Mouse (Mus musculus) gonadal fat pad, adult 2 months (tissue): ENCODE data around the gene Thap4. TPM values are rescaled to one million over a fixed set of nuclear protein-coding genes. Genes with fewer than 3 reads are reported as not detected.
"Not testable (repeated sequence)": the region's sequence is repeated elsewhere in the genome, so short reads cannot be mapped to it uniquely, and the experiment has no call there.

Experiments used
- DNase-seq: peaks from one replicate; pipeline ENCODE4 v3.0.0-alpha.2; 2012; ENCODE audit warnings: low read depth
- polyA plus RNA-seq: library from polyadenylated mRNA; depleted of rRNA; stranded (reverse); fragments of >200 nt; gene quantifications from 2 replicates; pipeline ENCODE4 v1.2.3, GENCODE M21; 2012

Thap4 gene
- polyA plus RNA-seq, 1 experiment, result 35.5 TPM

DNA sequence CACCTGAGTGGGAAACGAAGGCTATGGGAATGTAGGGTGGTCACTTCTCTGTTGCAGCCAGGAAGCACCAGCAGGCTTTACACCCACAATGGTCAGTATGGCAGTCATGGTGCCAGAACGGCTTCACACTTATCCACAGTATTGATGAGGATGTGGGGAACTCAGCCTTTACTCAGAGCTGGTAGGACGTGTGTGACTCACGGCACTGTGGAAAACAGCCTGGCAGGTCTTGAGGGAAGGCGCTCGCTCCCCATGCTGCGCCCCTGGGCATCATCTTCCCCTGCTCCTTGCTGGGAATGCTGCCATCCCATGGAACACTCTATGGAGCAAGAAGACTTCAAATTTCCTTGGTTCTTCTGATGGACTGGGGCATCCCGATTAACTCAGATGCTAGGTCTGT, 63.6 kb downstream of the Thap4 start:
- no peak for DNase-seq

DNA sequence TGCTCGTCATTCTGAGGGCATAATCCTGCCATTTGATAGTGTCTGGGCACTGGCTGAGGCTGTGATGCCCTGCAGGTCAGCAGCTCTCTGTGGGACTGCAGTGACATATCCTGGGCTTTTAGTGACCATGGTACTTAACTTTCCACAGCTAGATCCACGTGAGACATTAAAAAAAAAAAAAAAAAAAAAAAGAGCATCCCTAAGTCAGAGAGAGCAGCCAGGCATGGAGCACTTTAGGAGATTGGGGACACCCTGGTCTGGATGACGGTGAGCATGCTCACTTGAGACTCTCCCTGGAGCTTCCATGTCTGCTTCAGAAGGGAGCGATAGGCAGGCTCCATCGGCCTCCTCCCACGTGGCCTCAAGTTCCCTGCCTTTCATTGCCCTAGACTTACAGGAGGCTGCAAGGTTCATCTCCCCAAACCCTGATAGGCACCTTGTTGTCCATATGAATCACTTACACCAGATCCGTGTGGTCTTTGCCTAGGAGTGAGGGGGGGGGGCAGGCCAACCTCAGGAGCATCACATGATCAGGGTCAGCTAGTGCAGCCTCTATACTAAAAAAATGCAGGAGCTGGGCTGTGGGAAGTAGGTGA, 64.7 kb downstream of the Thap4 start:
- DNase-seq, result no peak

DNA sequence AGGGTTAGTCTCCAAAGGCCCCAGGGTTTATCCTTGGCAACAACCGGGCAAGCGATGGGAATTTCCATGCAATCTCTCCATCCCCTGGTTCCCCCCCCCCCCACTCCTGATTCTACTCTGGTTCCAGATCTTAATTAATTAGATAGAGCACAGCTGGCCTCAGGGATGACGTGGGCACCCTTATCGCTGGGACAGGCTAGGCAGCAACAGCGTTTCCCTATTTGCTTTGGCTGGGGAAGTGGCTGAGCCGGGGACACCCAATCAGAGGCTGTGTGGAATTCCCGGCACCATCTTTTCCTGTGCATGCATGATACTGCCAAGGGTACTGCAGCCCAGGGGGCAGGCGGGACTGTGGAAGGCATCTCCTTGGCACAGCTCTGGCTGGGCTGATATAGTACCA, 66.5 kb downstream of the Thap4 start:
- no peak for DNase-seq

DNA sequence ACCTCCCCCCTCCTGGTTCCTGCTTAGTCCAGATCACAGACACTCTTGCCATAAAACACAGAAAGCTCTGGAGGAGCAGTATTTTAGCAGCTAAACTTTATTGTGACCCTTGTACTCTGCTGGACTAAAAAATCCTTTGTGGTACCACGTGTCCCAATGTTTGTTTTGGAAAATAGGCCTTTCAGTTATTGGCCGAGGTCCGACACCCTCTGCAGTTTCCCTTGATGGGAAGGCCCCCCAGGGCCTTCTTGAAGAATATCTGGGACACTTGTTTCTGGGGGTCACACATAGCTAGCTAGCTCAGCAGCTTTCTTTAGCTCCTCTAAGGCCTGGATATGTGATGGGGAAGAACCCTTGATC, 67.7 kb downstream of the Thap4 start:
- no peak for DNase-seq

DNA sequence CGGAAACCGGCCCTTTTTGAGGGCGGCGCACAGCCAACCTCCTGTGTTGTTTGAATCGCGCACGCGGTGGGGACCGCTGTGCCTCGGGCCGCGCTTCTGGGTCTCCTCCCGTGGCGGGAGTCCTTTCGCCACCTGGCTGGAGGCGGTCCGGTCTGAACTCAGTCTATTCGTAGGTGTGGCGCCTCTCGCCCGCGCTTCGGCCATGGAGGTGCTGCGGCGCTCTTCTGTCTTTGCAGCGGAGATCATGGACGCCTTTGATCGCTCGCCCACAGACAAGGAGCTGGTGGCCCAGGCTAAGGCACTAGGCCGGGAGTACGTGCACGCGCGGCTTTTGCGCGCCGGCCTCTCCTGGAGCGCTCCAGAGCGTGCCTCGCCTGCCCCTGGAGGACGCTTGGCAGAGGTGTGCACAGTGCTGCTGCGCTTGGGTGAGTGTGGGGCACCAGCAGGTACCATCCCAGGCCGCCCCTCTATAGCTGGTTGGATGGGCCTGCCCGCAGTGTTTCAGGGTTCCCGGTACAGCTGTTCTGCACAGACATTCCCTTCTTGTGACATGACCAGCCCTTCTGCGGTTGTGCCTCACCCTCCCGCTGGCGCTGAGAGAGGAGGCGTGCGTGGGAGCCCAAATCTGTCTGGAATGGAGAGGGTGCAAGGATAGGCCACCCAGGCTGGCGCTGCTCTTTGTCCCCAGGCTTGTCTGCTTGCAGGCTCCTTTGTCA, 68.3 kb downstream of the Thap4 start:
- DNase-seq, result no peak

DNA sequence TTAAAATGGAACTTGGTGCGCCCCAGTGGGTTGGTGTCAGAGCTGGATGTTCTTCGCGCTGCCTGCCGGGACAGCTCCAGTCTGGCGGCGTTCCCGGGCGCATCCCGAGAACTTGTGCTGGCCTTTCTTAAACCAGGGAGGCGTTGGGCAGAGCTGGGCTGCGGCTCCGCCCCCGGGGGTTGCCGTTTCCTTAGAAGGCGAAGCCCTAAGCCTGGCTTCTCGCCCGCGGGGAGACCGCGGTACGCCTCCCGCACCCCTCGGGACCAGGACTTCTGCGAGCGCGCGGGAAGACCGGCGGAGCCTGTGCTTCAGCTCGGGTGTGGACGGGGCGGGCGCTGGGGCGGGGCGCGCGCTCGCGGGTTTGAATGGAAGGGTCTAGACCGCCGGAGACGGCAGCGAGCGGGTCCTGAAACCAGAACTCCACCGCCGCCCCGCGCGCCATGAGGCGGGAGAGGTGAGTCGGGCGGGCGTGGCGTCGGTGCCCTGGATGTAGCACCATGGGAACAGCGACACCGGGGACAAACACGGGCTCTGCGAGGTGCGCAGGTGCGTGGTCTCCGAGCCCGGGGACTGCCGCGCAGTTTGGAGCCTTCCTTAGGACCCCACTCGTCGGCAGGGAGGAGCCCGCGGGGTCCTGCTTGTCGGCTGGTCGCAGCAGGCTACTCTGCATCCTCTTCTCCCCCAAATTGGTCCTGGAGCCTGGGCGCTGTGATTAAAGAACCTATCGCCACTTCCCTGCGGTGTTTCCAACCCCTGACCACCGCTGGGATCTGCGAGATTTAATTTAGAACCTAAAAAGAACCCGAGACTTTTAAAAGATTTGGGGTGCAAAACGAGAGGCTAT, 69.0 kb downstream of the Thap4 start, which contains the start of gene Bok:
Bok (plus strand) TSS at position 260 of the 844 bp plus-strand sequence.
- DNase-seq, result no peak

DNA sequence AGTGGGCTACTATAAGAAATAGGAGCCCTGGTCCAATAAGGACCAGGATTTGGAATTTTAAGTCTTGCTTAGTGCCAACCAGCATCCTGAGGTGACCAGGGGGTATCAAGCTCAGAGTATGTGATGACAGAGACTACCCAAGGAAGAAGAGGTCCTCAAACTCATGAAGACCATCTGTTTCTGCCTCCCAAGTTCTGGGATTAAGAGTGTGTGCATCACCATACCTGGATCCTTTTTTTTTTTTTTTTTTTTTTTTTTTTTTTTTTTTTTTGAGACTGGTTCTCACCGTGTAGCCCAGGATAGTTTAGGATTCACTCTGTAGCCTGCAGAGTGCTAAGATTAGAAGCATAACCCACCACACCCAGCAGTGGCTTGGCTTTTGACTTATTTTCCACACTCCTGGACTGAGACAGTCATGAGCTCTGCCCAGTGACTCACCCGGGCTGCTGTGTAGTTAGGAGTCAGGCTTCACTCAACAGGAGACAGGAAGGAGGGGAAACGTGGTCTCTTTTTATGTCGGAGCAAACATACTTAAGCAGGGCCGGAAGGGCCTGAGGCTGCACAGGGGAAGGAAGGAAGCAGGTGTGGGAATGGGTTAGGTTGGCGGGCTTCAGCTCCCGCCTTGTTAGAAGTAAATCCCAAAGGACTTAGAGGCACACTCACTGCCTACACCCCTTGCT, 74.6 kb downstream of the Thap4 start:
- DNase-seq, result no peak

DNA sequence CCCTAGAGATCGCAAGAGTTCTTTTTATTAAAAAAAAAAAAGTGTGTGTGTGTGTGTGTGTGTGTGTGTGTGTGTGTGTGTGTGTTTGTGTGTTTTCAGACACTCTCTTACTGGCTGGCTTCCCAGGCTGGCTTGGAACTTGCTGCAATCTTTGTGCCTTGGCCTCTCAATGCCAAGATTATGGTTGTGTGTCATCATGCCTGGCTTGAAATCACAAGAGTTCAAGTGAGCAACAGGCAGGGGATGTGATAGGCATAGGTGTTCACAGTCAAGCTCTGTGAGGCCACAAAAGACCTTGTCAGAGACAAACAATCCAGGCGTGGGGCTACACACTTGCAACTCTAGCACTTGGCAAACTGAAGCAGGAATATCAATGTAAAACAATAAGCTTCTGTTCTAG, 76.3 kb downstream of the Thap4 start:
- peak; percentile 81 for DNase-seq

DNA sequence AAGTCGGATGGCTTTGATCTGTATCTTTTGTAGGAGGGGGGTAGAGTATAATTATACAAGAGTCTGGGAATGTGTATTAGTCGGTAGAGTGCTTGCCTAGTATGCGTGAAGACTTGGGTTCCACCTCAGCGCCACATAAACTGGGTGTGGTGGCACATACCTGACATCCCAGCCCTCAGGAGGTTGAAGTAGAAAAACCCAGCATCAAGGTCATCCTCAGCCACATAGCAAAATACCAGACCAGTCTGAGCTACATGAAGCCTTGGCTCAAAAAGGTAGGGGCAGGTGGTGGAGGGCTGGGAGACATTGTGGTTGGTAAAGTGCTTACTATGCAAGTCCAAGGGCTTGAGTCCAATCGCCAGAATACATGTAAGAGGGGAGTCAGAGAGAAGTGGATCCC, 82.0 kb downstream of the Thap4 start:
- DNase-seq, result no peak

DNA sequence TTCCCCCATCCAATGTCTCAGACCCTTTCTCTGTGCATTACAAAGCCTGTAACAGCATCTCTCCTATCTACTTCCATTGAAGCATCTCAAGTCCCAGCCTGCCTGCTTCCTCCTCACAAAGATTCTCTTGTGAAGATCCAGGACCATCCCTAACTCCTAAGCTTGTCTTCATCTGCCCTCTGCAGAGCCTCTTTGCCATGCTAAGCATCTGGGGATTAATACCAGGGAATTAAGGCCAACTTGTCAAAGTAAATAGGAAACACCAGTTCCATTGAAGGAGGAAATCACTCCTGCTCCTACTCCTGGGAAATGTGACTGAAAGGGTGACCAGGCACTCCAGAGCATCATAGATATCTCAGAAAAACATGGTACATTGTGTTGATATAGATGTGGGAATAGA, 84.7 kb downstream of the Thap4 start:
- DNase-seq, result no peak

DNA sequence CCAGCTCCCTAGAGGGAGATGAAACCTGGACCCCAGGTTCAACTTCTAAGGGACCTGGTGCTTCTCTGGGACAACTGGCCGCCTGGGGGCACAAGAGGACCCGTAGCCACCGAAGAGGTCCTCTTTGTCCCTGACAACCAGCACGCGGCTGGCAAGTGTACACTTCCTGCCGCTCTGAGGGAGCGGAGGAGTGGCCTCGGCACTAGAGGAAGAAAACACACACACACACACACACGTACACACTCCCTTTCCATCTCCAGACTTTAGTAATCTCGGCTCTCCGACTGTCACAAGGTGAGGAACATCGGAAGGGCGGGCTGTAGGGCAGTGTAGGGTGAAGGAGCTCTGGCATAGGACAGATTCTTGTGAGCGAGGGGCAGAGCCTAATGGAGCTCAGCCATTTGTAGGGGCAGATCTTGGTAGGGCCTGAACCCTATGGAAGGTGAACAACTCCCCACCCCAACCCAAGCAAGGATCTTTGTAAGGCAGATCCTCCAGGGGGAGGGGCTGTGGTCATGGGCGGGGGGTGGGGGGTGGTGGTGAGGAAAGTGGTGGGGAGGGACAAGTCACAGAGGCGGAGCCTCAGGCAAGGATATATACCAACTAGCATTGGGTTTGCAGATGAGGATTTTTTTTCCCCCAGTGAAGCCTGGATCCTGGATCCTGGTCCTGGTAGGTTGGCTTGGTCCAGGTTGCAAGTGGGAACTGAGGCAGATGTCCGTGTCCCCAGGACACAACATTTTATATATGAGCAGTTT, 85.7 kb downstream of the Thap4 start:
- no peak for DNase-seq

DNA sequence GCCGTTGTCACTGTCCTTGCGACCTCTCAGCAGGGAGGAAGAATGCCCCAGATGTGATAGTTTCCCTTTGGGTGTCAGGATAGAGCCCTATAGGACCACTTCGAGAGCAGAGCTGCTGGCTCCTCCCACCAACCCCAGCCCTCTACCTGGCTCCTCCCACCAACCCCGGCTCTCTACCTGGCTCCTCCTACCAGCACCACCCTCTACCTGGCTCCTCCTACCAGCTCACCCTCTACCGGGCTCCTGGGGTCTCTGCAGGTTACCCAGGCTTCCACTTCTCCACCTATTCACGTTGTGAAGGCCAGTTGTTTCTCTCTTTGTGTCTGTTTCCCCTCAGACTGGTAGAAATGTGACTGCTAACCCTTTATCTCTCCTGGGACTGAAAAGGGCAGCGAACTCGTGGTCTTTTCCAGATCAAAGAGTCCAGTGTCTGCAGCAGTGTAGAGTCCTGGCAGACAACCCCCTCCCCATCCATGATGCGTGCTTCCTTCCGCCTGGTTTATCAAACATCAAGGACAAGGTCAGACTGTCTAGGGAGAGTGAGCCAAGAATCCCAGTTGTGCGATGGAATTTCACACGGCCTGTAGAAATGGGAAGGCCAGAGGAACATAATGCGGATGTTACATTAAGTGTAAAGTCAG, 86.8 kb downstream of the Thap4 start:
- no peak for DNase-seq

DNA sequence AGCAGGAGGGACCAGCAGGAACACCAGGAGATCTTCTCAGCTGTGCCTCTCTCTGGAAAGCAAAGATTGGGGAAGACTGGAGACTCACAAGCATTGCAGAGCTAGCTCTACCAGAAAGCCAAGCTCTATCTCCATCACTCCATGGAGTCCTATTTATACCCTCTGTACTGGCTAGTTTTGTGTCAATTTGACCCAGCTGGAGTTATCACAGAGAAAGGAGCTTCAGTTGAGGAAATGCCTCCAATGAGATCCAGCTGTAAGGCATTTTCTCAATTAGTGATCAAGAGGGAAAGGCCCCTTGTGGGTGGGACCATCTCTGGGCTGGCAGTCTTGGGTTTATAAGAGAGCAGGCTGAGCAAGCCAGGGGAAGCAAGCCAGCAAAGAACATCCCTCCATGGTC, 96.1 kb downstream of the Thap4 start, which contains the start of gene Stk25:
Stk25 (minus strand) TSS at position 101 of the 400 bp plus-strand sequence.
- not testable (repeated sequence) for DNase-seq

DNA sequence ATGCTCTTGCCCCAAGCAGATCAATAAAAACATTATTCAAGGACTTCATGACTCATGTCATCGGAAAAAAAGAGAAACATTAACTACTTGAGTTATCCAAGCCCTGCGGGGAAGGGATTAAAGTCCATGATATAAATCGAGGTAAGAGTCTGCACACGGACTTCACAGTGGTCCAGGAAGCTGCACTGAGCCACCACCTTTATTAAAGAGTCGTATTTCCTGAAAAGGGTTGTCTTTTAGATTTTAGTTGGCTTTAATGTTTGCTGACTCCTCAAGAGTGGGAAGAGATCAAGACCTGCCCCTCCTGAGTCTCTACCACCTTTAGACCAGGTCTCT, 97.7 kb downstream of the Thap4 start:
- no peak for DNase-seq

DNA sequence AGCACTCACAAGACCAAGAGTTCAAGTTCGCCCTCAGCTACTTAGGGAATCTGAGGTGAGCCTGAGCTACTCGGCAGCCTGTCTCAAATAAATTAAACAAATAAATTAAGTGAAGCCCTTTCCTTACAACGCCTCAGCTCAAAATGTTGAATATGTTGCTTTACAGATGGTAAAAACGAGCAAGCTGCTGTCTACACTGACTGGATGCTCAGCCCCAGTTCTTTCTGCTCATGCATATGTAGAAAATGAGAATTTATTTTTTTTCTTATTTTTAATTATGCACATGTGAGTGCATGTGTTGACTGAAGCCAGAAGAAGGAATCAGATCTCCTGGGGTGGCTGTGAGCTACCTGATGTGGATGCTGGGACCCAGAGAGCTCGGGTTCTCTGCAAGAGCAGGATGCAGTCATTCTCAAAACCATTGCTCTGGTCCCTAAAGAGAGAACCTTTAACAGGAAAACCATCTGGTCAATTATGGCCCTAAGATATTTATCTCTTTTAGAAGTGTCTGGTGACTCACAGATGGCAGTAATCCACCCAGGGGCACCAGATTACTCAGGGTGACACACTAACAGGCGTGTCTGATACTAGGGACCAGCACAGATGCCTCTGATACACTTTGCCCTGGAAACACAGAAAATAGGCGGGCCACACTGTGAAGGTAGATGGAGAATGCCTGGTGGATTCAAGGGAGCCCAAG, 98.2 kb downstream of the Thap4 start:
- no peak for DNase-seq

DNA sequence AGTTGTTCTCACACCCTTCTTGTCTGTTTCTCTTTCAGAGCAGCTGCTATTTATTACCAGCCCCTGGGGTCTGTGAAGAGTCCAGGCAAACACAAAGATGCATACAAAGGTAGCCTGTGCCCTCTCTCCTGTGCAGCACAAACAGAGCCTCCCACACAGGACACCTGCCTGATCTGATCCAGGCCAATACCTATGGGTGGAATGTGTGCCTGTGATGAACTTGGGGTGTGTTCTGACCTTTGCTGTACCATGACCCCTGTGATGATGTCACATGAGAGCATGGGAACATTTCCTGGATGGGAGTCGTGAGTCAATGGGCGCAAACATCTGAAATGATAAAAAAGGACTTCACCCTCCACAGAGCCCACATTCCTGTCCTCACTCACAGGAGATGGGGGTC, 99.9 kb downstream of the Thap4 start:
- DNase-seq, result no peak

DNA sequence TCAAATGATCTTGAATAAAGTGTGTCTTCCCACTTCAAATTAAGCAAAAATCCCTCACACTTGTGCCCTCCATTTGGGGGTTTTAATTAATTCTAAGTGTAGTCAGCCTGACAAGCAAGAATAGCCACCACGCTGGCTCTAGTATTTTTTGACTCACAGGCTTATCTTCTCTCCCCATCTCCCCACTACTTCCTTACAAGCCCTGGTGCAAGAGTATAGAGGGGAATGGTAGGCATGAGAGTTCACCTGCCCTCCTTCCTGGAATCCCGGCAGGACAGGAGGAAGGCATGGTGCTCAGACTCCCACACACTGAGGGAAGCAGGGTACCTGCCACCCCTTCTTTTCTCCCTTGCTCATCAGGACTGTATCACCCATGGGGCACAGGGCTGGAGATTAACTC, 100.4 kb downstream of the Thap4 start:
- DNase-seq, result no peak
